Mouse (Mus musculus) layer of hippocampus, postnatal 36 days (tissue): ENCODE measurements at regions not wholly inside any gene's neighbourhood (a gene's known extent, or its start where the extent isn't known, plus 50 kb on each side); places are given as distances from the start of the nearest gene placed in this dataset.
"Not testable (repeated sequence)": the region's sequence is repeated elsewhere in the genome, so short reads cannot be mapped to it uniquely, and the experiment has no call there.

Experiments used
- DNase-seq, 2 experiments: peaks; one replicate each; pipeline ENCODE4 v3.0.0; 2022

- DNase-seq: not testable (repeated sequence)
Observed at GRCm38 (mm10) chrX:82249456-82249855, 699.2 kb upstream of the Dmd start.

- DNase-seq: not testable (repeated sequence)
Observed at GRCm38 (mm10) chrX:82282376-82282775, 666.3 kb upstream of the Dmd start.

DNA sequence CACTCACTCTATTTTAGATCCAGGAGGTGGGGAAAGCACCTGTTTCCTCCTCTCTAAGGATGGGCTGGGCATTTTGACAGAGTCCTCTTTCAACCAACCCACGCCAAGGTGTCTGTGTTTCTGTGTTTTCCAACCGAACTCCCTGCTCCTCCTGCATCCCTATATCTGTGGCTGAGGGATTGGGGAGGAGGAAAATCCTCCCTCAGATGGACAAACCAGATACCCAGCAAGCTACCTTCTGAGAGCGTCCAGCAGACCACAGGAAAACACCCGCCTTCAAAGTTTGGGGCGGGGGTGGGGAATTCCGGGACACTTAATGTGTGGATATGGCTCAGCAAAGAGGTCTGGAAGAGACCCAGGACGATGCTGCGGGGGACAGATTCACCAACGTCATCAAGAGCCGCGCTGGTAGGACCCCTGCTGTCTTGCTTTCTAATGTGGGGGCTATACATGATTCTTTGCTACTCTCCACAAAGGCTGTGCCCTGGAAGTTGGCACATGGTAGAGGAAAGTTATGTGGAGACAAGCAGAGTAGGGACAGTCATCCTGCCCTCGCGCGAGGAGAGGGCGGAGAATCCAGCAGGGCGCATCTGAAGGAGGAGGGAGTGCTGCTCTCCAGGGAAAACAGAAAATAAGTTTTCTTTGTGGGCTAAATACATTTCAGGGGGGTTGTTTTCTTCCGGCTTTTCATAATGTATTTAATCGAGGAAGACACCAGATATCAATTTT lies 637.7 kb upstream of the Dmd start:
- peak in 1 of 2 experiments; percentile 1 for DNase-seq
